Mouse (Mus musculus): ENCODE data around the gene Vmn1r174. TPM values are rescaled to one million over a fixed set of nuclear protein-coding genes. Genes with fewer than 3 reads are reported as not detected.
"Not testable (repeated sequence)": the region's sequence is repeated elsewhere in the genome, so short reads cannot be mapped to it uniquely, and the experiment has no call there.

The Vmn1r174 gene
- not detected in 2 replicates for total RNA-seq (2021)
- long read RNA-seq, experiment 1 = 0 reads
- long read RNA-seq, experiment 2 = 0 reads

GRCm38 (mm10) chr7:23751970-23752369, at the start of gene Vmn1r174:
TSS of gene Vmn1r174 (plus strand) at chr7:23752270.
- not testable (repeated sequence) for DNase-seq

GRCm38 (mm10) chr7:23784526-23784925, 32.5 kb downstream of the Vmn1r174 start:
- DNase-seq = no peak

GRCm38 (mm10) chr7:23810543-23810942, 58.5 kb downstream of the Vmn1r174 start, which contains the start of gene Vmn1r175:
TSS of gene Vmn1r175 (minus strand) at chr7:23810643.
- not testable (repeated sequence) for DNase-seq

Other genes with a start within 250 kb of the Vmn1r174 start
- not detected in 2 replicates for gene Vmn1r167, start 245.1 kb upstream of the Vmn1r174 start, total RNA-seq (2021)
- not detected in 2 replicates for gene Vmn1r168, start 212.5 kb upstream of the Vmn1r174 start, total RNA-seq (2021)
- gene Vmn1r169, start 176.7 kb upstream of the Vmn1r174 start, total RNA-seq (2021) = not detected in 2 replicates
- not detected in 2 replicates for gene Vmn1r170, start 146.1 kb upstream of the Vmn1r174 start, total RNA-seq (2021)
- gene Vmn1r171, start 121.5 kb upstream of the Vmn1r174 start, total RNA-seq (2021) = not detected in 2 replicates
- gene Vmn1r172, start 94.0 kb upstream of the Vmn1r174 start, total RNA-seq (2021) = not detected in 2 replicates
- not detected in 2 replicates for gene Vmn1r173, start 51.6 kb upstream of the Vmn1r174 start, total RNA-seq (2021)
- not detected in 2 replicates for gene Vmn1r175, start 58.4 kb downstream of the Vmn1r174 start, total RNA-seq (2021)
- gene Vmn1r176, start 85.1 kb downstream of the Vmn1r174 start, total RNA-seq (2021) = not detected in 2 replicates
- gene Vmn1r177, start 114.2 kb downstream of the Vmn1r174 start, total RNA-seq (2021) = not detected in 2 replicates
- not detected in 2 replicates for gene Vmn1r178, start 139.7 kb downstream of the Vmn1r174 start, total RNA-seq (2021)
- not detected in 2 replicates for gene Vmn1r179, start 174.7 kb downstream of the Vmn1r174 start, total RNA-seq (2021)
- gene Vmn1r180, start 198.4 kb downstream of the Vmn1r174 start, total RNA-seq (2021) = not detected in 2 replicates
- gene Vmn1r181, start 222.3 kb downstream of the Vmn1r174 start, total RNA-seq (2021) = not detected in 2 replicates
- not detected in 2 replicates for gene V1rd19, start 249.4 kb downstream of the Vmn1r174 start, total RNA-seq (2021)